Mouse (Mus musculus): Measurements from ENCODE around the gene Arhgef1.
A peak's percentile ranks its signal among the peaks of the same experiment; 100 is the strongest.

The Arhgef1 gene

GRCm38 (mm10) chr7:24903444-24903825, 723 bp downstream of the Arhgef1 start:
- no peak for TF ChIP-seq GATA4 (IDR thresholded peaks at IDR 0.05; ENCODE audit: insufficient replicate concordance, low read length)

- TF ChIP-seq GATA4 (IDR thresholded peaks at IDR 0.05; ENCODE audit: insufficient replicate concordance, low read length), result peak; percentile 93; the same call in 1 of the 2 replicates
These were observed 1.4 kb downstream of the Arhgef1 start for GRCm38 (mm10) chr7:24904070-24904483.

GRCm38 (mm10) chr7:24904936-24905335, 2.2 kb downstream of the Arhgef1 start:
- TF ChIP-seq GATA4 (IDR thresholded peaks at IDR 0.05; ENCODE audit: insufficient replicate concordance, low read length), result no peak

GRCm38 (mm10) chr7:24906551-24906950, 3.8 kb downstream of the Arhgef1 start:
- TF ChIP-seq GATA4 (IDR thresholded peaks at IDR 0.05; ENCODE audit: insufficient replicate concordance, low read length), result no peak

GRCm38 (mm10) chr7:24907211-24907748, 4.6 kb downstream of the Arhgef1 start:
- no peak for TF ChIP-seq GATA4 (IDR thresholded peaks at IDR 0.05; ENCODE audit: insufficient replicate concordance, low read length)

- no peak for TF ChIP-seq GATA4 (IDR thresholded peaks at IDR 0.05; ENCODE audit: insufficient replicate concordance, low read length)
These were observed 9.8 kb downstream of the Arhgef1 start for GRCm38 (mm10) chr7:24912480-24912879.

- TF ChIP-seq GATA4 (IDR thresholded peaks at IDR 0.05; ENCODE audit: insufficient replicate concordance, low read length), result no peak
These were observed 16.1 kb downstream of the Arhgef1 start for GRCm38 (mm10) chr7:24918763-24919323.

DNA sequence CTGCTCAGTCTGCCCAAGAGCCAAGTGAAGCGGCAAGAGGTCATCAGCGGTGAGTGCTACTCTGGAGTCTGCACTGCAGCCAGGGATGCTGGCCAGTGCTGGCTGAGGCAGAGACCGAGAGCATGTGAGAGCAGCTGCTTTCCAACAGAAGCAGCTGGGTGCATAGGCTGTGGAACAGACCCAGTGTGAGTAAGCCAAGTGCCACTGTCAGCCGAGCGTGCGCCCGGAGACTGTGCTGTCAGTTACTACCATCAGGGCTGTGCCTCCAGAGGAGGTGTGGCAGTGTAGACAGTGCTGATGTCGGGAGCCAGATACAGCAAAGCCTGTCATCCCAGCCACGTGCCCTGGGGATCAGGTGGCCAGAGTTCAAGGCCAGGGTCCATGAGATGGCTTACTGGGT, 17.0 kb downstream of the Arhgef1 start:
- TF ChIP-seq GATA4 (IDR thresholded peaks at IDR 0.05; ENCODE audit: insufficient replicate concordance, low read length), result no peak

DNA sequence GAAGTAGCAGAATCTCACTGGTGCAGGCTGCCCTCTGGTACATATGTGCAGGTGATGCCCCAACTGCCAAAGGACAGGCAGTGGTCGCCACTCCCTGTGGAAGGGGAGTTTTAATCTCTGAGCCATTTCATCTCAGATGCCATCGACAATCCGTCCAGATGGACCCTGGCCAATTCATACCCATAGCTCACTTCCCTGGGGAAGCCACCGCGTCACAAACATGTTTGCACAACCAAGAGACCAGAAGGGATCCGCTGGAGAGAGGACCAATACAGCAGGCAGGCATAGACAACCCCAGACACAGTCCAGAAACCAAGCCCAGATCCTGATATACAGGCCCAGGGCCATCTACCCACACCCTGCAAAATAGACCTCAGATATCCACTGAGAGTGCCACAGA, 27.8 kb downstream of the Arhgef1 start:
- TF ChIP-seq GATA4 (IDR thresholded peaks at IDR 0.05; ENCODE audit: insufficient replicate concordance, low read length), result no peak

DNA sequence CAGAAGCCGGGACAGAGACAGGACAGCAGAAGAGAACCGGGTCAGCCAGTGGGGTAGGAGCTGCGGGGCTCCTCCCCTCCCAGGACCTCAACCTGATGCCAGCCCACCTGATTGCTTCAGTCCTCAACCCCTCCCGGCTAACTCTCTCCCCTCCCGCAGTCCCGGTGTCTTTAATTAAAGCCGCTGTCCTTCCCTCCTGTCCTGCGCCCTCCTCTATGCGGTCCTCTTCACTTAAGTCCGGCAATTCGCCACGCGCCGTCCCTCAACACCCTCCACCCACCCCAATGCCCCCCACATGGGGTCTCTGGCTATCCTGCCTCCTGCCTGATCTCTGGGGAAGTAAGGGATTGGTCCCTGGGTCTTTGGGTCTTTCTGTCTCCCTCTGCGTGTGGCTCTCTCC, 28.9 kb downstream of the Arhgef1 start:
- no peak for TF ChIP-seq GATA4 (IDR thresholded peaks at IDR 0.05; ENCODE audit: insufficient replicate concordance, low read length)

- TF ChIP-seq GATA4 (IDR thresholded peaks at IDR 0.05; ENCODE audit: insufficient replicate concordance, low read length), result no peak
These were observed 40.9 kb downstream of the Arhgef1 start for GRCm38 (mm10) chr7:24943641-24944040.

- TF ChIP-seq GATA4 (IDR thresholded peaks at IDR 0.05; ENCODE audit: insufficient replicate concordance, low read length), result no peak
These were observed 41.7 kb downstream of the Arhgef1 start, which contains the start of gene Gm4881 for GRCm38 (mm10) chr7:24944257-24944950. Gm4881 (minus strand) TSS chr7:24944494.

- no peak for TF ChIP-seq GATA4 (IDR thresholded peaks at IDR 0.05; ENCODE audit: insufficient replicate concordance, low read length)
These were observed 44.8 kb downstream of the Arhgef1 start for GRCm38 (mm10) chr7:24947316-24948048.

DNA sequence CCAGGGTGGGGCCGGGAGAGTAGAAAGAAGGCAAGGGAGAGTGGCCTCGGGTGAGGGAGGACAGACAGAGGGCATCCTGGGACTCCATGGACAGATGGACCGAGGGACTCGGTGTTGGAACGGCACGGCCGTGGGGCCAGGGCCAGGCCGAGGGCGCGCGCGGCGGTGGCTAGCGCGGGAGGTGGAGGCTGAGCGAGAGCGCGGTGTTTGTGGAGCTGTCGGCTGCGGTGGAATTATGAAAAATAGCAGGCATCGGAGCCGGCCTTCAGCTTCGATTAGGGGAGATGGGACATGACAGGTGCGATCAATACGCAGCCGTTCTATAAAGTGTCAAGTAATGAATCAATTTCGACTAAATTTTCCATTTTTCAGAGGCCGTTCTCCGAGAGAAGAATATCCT, 46.1 kb downstream of the Arhgef1 start:
- TF ChIP-seq GATA4 (IDR thresholded peaks at IDR 0.05; ENCODE audit: insufficient replicate concordance, low read length), result no peak

- TF ChIP-seq GATA4 (IDR thresholded peaks at IDR 0.05; ENCODE audit: insufficient replicate concordance, low read length), result no peak
These were observed 47.4 kb downstream of the Arhgef1 start for GRCm38 (mm10) chr7:24949958-24950623.
